Mouse (Mus musculus): Measurements from ENCODE around the gene Rdx.
A peak's percentile ranks its signal among the peaks of the same experiment; 100 is the strongest.

Rdx gene

DNA sequence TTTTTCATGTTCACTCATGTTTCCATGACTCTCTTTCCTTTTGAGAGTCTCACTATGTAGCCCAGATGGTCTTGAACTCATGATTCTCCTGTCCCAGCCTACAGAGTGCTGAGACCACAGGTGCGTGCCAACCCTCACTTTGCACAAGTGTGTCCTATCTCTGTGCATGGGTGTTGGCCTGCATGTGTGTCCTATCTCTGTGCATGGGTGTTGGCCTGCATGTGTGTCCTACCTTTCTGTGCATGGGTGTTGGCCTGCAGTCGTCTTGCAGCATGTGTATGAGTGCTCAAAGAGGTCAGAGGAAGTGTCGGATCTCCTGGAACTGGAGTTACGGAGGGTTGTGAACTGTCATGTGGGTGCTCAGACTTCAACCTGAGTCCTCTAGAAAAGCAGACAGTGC, 72.2 kb downstream of the Rdx start:
- no peak for DNase-seq

GRCm38 (mm10) chr9:52125225-52125624, 78.3 kb downstream of the Rdx start:
- no peak for DNase-seq

DNA sequence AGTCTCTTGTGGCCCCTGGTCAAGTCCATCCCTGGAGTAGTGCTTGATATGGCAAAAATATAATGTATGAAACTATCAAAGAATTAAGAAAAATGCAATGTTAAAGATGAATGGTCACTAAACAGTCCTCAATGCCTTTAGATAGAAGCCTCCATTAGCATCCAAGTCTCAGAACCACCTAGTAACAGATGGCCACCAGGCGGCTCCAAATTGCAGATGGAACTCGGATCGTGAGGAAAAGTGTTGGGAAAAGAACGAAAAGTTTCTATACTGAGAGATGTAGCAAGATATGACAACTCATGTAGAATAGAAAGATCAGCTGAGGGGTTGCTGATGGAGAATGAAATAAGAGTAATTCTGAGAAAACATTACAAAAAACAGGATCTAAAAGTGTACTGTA, 83.4 kb downstream of the Rdx start:
- DNase-seq, result peak; percentile 37

DNA sequence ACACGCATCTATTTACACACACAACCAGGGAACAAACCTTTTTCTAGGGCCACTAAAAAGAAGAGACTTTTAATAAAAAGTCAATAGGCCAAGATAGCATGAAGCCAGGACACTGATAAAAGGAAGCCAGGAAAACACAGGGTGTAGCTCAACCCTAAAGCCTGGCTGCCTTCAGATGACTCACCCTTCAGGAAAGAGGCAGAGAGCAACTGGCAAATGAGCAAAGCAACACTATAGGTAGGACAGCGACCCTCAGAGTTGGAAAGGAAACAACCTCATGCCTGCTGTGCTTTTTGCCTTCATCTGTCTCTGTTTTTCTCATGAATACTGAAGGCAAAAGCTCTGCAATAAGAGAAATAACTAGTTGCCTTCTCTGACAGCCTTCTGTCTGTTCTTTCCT, 85.8 kb downstream of the Rdx start:
- DNase-seq, result no peak

Data from lung, postnatal 10 days (tissue).